Mouse (Mus musculus): ENCODE results near the gene Cwc27. TPM values are rescaled to one million over a fixed set of nuclear protein-coding genes. Genes with fewer than 3 reads are reported as not detected.

Cwc27 gene
- total RNA-seq, 1 experiment: 29.5 TPM

DNA sequence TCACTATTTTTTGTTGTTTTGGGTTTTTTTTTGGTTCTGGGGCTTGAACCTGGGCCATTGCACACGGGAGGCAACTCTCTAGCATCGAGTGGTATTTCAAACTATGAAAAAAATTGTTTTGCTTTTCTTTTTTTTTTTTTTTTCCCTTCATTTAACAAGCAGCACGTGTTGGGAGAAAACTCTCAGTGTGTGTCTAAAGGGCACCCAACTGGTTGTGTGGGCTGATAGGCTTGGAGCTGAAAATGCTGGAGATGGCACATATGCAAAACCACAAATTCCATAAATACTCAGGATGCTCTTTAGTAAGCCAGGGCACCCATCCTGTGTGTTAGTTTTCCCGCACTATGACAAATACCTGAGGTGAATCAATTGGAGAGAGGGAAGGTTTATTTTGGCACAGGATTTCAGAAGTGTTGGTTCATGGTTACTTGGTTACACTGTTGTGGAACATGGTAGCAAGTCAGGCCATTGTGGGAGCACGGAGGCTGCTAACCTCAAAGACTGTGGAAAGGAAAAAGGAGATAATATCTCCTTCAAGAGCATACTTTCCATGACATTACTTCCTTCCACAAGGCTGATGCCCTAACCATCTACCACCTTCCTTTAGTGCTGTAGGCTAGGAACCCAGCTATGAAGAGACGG, 194.7 kb downstream of the Cwc27 start:
- no peaks in the 10 kb centered on the region for H3K4me1 ChIP-seq (ENCODE audit: control insufficient read depth in 2 of 2, insufficient read depth in 2 of 2, low read length in 2 of 2, poor library complexity in 1 of 2)
- H3K4me3 ChIP-seq (ENCODE audit: insufficient read depth in 1 of 2, low read depth in 1 of 2, low read length in 2 of 2, poor library complexity in 1 of 2, severe bottlenecking in 1 of 2): no peak overlapping the region
- no peak for TF ChIP-seq MAFK (IDR thresholded peaks at IDR 0.05; ENCODE audit: insufficient read depth, low read depth, low read length)
- TF ChIP-seq ZC3H11A (IDR thresholded peaks at IDR 0.05; ENCODE audit: borderline replicate concordance, low read depth, low read length): no peak
- TF ChIP-seq CHD2 (IDR thresholded peaks at IDR 0.05; ENCODE audit: low read depth, low read length): no peak
- TF ChIP-seq HCFC1 (IDR thresholded peaks at IDR 0.05; ENCODE audit: borderline replicate concordance, insufficient read depth, low read length): no peak
- TF ChIP-seq ZNF384 (IDR thresholded peaks at IDR 0.05; ENCODE audit: low read depth, low read length): no peak
- no peak overlapping the region for H3K9ac ChIP-seq (ENCODE audit: insufficient read depth, low read depth, low read length, poor library complexity, severe bottlenecking)
- in situ Hi-C loops (cut with MboI; ENCODE audit: low sequenced_read_pairs in 2 of 2, unreplicated experiment in 2 of 2): no loop called here
- no peak for DNase-seq (ENCODE audit: low read depth, low spot score)
- H3K9me3 ChIP-seq (ENCODE audit: control insufficient read depth, insufficient read depth, low read depth, low read length): no peaks in the 10 kb centered on the region
- H3K36me3 ChIP-seq (ENCODE audit: control insufficient read depth, insufficient read depth, low read length, poor library complexity, severe bottlenecking): no peaks in the 10 kb centered on the region
- no peak overlapping the region for H3K27ac ChIP-seq (ENCODE audit: insufficient read depth, low read depth, low read length, poor library complexity, severe bottlenecking)

DNA sequence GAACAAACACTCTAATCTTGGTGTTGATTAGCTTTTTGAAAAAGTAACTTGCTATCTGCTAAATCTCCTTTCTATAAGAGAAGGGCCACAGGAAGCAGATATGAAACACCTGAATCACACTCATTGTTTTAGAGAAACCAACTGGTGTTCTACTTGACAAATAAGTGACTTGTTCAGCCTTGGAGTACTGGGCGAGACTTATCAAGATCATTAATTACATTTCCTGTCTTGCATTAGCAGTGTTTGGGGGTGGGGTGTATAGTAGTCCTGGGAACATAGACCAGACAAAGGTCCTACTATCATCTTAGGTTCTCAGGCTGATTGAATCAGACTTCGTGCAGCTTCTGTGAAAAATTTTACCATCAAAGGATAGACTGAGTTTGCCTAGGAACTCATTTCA, 196.5 kb downstream of the Cwc27 start:
- H3K27ac ChIP-seq (ENCODE audit: insufficient read depth, low read depth, low read length, poor library complexity, severe bottlenecking): no peak overlapping the region
- H3K4me3 ChIP-seq (ENCODE audit: insufficient read depth in 1 of 2, low read depth in 1 of 2, low read length in 2 of 2, poor library complexity in 1 of 2, severe bottlenecking in 1 of 2): no peak overlapping the region
- in situ Hi-C loops (cut with MboI; ENCODE audit: low sequenced_read_pairs in 2 of 2, unreplicated experiment in 2 of 2): no loop called here
- DNase-seq (ENCODE audit: low read depth, low spot score): no peak
- no peaks in the 10 kb centered on the region for H3K9me3 ChIP-seq (ENCODE audit: control insufficient read depth, insufficient read depth, low read depth, low read length)
- H3K36me3 ChIP-seq (ENCODE audit: control insufficient read depth, insufficient read depth, low read length, poor library complexity, severe bottlenecking): no peaks in the 10 kb centered on the region
- TF ChIP-seq MAFK (IDR thresholded peaks at IDR 0.05; ENCODE audit: insufficient read depth, low read depth, low read length) (no peak), CHD2 (IDR thresholded peaks at IDR 0.05; ENCODE audit: low read depth, low read length) (no peak), ZNF384 (IDR thresholded peaks at IDR 0.05; ENCODE audit: low read depth, low read length) (no peak), HCFC1 (IDR thresholded peaks at IDR 0.05; ENCODE audit: borderline replicate concordance, insufficient read depth, low read length) (no peak), ZC3H11A (IDR thresholded peaks at IDR 0.05; ENCODE audit: borderline replicate concordance, low read depth, low read length) (no peak)
- H3K4me1 ChIP-seq (ENCODE audit: control insufficient read depth in 2 of 2, insufficient read depth in 2 of 2, low read length in 2 of 2, poor library complexity in 1 of 2): no peaks in the 10 kb centered on the region
- H3K9ac ChIP-seq (ENCODE audit: insufficient read depth, low read depth, low read length, poor library complexity, severe bottlenecking): no peak overlapping the region

DNA sequence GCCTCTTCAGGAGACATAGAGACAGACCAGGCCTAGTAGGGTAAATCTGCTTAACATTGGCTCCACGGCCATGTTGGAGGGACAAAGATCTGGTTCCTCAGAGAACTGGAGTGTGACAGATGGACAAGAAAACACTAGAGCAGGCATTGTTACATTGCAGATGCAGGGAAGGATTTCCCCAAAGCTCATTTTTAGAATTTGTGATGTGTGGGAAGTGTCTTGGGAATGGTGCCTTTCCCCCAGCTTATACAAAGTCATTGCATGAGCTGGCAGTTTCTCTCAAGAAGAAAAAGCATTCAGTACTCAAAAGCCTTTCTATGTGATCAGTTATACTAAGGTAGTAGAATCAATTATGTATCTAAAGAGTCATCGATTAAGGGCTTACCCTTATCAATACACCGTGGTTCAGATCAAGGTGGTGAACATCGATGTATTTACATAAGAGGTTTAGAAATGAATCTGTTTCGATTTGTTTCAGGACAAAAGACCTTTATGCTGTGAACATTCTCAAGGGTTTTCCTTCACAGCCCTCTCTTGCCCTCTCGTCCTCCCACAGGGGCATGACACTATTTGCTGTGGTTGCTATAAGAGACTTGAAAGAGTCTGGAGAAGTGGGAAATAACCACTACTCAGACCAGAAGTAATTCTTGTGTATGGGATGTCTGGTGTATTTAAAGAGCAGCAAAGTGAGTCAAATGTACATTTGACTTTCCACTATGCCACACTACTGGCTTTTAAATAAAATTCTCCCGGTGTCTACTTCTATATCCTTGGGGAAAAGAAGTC, 197.2 kb downstream of the Cwc27 start:
- in situ Hi-C loops (cut with MboI; ENCODE audit: low sequenced_read_pairs in 2 of 2, unreplicated experiment in 2 of 2): no loop called here
- Histone ChIP-seq H3K9me3 (ENCODE audit: control insufficient read depth, insufficient read depth, low read depth, low read length) (no peaks in the 10 kb centered on the region), H3K9ac (ENCODE audit: insufficient read depth, low read depth, low read length, poor library complexity, severe bottlenecking) (no peak overlapping the region), H3K27ac (ENCODE audit: insufficient read depth, low read depth, low read length, poor library complexity, severe bottlenecking) (no peak overlapping the region), H3K4me3 (ENCODE audit: insufficient read depth in 1 of 2, low read depth in 1 of 2, low read length in 2 of 2, poor library complexity in 1 of 2, severe bottlenecking in 1 of 2) (no peak overlapping the region), H3K4me1 (ENCODE audit: control insufficient read depth in 2 of 2, insufficient read depth in 2 of 2, low read length in 2 of 2, poor library complexity in 1 of 2) (no peaks in the 10 kb centered on the region), H3K36me3 (ENCODE audit: control insufficient read depth, insufficient read depth, low read length, poor library complexity, severe bottlenecking) (no peaks in the 10 kb centered on the region)
- DNase-seq (ENCODE audit: low read depth, low spot score): no peak
- TF ChIP-seq ZC3H11A (IDR thresholded peaks at IDR 0.05; ENCODE audit: borderline replicate concordance, low read depth, low read length) (no peak), ZNF384 (IDR thresholded peaks at IDR 0.05; ENCODE audit: low read depth, low read length) (no peak), HCFC1 (IDR thresholded peaks at IDR 0.05; ENCODE audit: borderline replicate concordance, insufficient read depth, low read length) (no peak), MAFK (IDR thresholded peaks at IDR 0.05; ENCODE audit: insufficient read depth, low read depth, low read length) (no peak)

- H3K4me3 ChIP-seq (ENCODE audit: insufficient read depth in 1 of 2, low read depth in 1 of 2, low read length in 2 of 2, poor library complexity in 1 of 2, severe bottlenecking in 1 of 2): no peak overlapping the region
- no peak overlapping the region for H3K9ac ChIP-seq (ENCODE audit: insufficient read depth, low read depth, low read length, poor library complexity, severe bottlenecking)
- no peak for DNase-seq (ENCODE audit: low read depth, low spot score)
- H3K27ac ChIP-seq (ENCODE audit: insufficient read depth, low read depth, low read length, poor library complexity, severe bottlenecking): no peak overlapping the region
- no peak for TF ChIP-seq ZNF384 (IDR thresholded peaks at IDR 0.05; ENCODE audit: low read depth, low read length)
- TF ChIP-seq HCFC1 (IDR thresholded peaks at IDR 0.05; ENCODE audit: borderline replicate concordance, insufficient read depth, low read length): no peak
- TF ChIP-seq MAFK (IDR thresholded peaks at IDR 0.05; ENCODE audit: insufficient read depth, low read depth, low read length): no peak
- no peak for TF ChIP-seq ZC3H11A (IDR thresholded peaks at IDR 0.05; ENCODE audit: borderline replicate concordance, low read depth, low read length)
- no peak for TF ChIP-seq CHD2 (IDR thresholded peaks at IDR 0.05; ENCODE audit: low read depth, low read length)
- H3K9me3 ChIP-seq (ENCODE audit: control insufficient read depth, insufficient read depth, low read depth, low read length): no peaks in the 10 kb centered on the region
- in situ Hi-C loops (cut with MboI; ENCODE audit: low sequenced_read_pairs in 2 of 2, unreplicated experiment in 2 of 2): no loop called here
- H3K4me1 ChIP-seq (ENCODE audit: control insufficient read depth in 2 of 2, insufficient read depth in 2 of 2, low read length in 2 of 2, poor library complexity in 1 of 2): no peaks in the 10 kb centered on the region
- H3K36me3 ChIP-seq (ENCODE audit: control insufficient read depth, insufficient read depth, low read length, poor library complexity, severe bottlenecking): no peaks in the 10 kb centered on the region
Observed at GRCm38 (mm10) chr13:104617201-104617600, 199.7 kb downstream of the Cwc27 start.

Measured in ES-E14 (cell line).